Mouse (Mus musculus): ENCODE results near the gene Clcn2. TPM values are rescaled to one million over a fixed set of nuclear protein-coding genes. Genes with fewer than 3 reads are reported as not detected.

The Clcn2 gene
- polyA plus RNA-seq, 1 experiment from 2014 or later = 3.8 TPM

GRCm38 (mm10) chr16:20700036-20700435, 17.5 kb downstream of the Clcn2 start:
- Histone ChIP-seq H3K27me3 (ENCODE audit: control insufficient read depth, insufficient read depth, low read length) (no peaks in the 10 kb centered on the region), H3K4me1 (ENCODE audit: control insufficient read depth, insufficient read depth, low read length) (peaks cover 16% of the 10 kb centered on the region), H3K4me3 (ENCODE audit: low read length) (no peak overlapping the region), H3K9me3 (replicated peaks; ENCODE audit: control insufficient read depth, low read length) (no peaks in the 10 kb centered on the region), H3K9ac (ENCODE audit: low read length) (no peak overlapping the region), H3K4me2 (ENCODE audit: low read depth, low read length) (no peak overlapping the region), H3K36me3 (ENCODE audit: control insufficient read depth, insufficient read depth) (no peaks in the 10 kb centered on the region; the same call in 1 of the 2 replicates), H3K27ac (ENCODE audit: low read length) (no peak overlapping the region)
- ATAC-seq (replicated peaks; ENCODE audit: extremely low read depth, insufficient read depth, low FRiP score) = no peak
- WGBS = 60% methylated on average over 5 of the region's 5 CpGs

GRCm38 (mm10) chr16:20699266-20699665, 18.3 kb downstream of the Clcn2 start:
- 70% methylated on average over 5 of the region's 5 CpGs for WGBS
- ATAC-seq (replicated peaks; ENCODE audit: extremely low read depth, insufficient read depth, low FRiP score) = no peak
- Histone ChIP-seq H3K9me3 (replicated peaks; ENCODE audit: control insufficient read depth, low read length) (no peaks in the 10 kb centered on the region), H3K27ac (ENCODE audit: low read length) (no peak overlapping the region), H3K27me3 (ENCODE audit: control insufficient read depth, insufficient read depth, low read length) (no peaks in the 10 kb centered on the region), H3K9ac (ENCODE audit: low read length) (no peak overlapping the region), H3K36me3 (ENCODE audit: control insufficient read depth, insufficient read depth) (no peaks in the 10 kb centered on the region), H3K4me2 (ENCODE audit: low read depth, low read length) (no peak overlapping the region), H3K4me3 (ENCODE audit: low read length) (no peak overlapping the region), H3K4me1 (ENCODE audit: control insufficient read depth, insufficient read depth, low read length) (peaks cover 22% of the 10 kb centered on the region)

- peak; percentile 43 for ATAC-seq (replicated peaks; ENCODE audit: extremely low read depth, insufficient read depth, low FRiP score)
- Histone ChIP-seq H3K9ac (ENCODE audit: low read length) (peak overlapping the region; percentile 59), H3K9me3 (replicated peaks; ENCODE audit: control insufficient read depth, low read length) (no peaks in the 10 kb centered on the region), H3K27me3 (ENCODE audit: control insufficient read depth, insufficient read depth, low read length) (no peaks in the 10 kb centered on the region), H3K4me3 (ENCODE audit: low read length) (peak overlapping the region; percentile 49), H3K36me3 (ENCODE audit: control insufficient read depth, insufficient read depth) (peaks cover 5% of the 10 kb centered on the region; the same call in 1 of the 2 replicates), H3K4me1 (ENCODE audit: control insufficient read depth, insufficient read depth, low read length) (peaks cover 22% of the 10 kb centered on the region), H3K4me2 (ENCODE audit: low read depth, low read length) (peak overlapping the region; percentile 67), H3K27ac (ENCODE audit: low read length) (peak overlapping the region; percentile 56)
- WGBS = 3% methylated on average over 46 of the region's 46 CpGs
Measured at GRCm38 (mm10) chr16:20695622-20696323, 21.8 kb downstream of the Clcn2 start.

- Histone ChIP-seq H3K4me2 (ENCODE audit: low read depth, low read length) (peak overlapping the region; percentile 67), H3K27ac (ENCODE audit: low read length) (peak overlapping the region; percentile 56), H3K4me1 (ENCODE audit: control insufficient read depth, insufficient read depth, low read length) (peaks cover 22% of the 10 kb centered on the region), H3K27me3 (ENCODE audit: control insufficient read depth, insufficient read depth, low read length) (no peaks in the 10 kb centered on the region), H3K9ac (ENCODE audit: low read length) (no peak overlapping the region), H3K36me3 (ENCODE audit: control insufficient read depth, insufficient read depth) (peaks cover 15% of the 10 kb centered on the region; the same call in 1 of the 2 replicates), H3K4me3 (ENCODE audit: low read length) (peak overlapping the region; percentile 49), H3K9me3 (replicated peaks; ENCODE audit: control insufficient read depth, low read length) (no peaks in the 10 kb centered on the region)
- no peak for ATAC-seq (replicated peaks; ENCODE audit: extremely low read depth, insufficient read depth, low FRiP score)
- 59% methylated on average over 8 of the region's 8 CpGs for WGBS
Measured at GRCm38 (mm10) chr16:20694781-20695180, 22.8 kb downstream of the Clcn2 start.

- 1% methylated on average over 37 of the region's 37 CpGs for WGBS
- Histone ChIP-seq H3K36me3 (ENCODE audit: control insufficient read depth, insufficient read depth) (peaks cover 31% of the 10 kb centered on the region), H3K27me3 (ENCODE audit: control insufficient read depth, insufficient read depth, low read length) (no peaks in the 10 kb centered on the region), H3K9me3 (replicated peaks; ENCODE audit: control insufficient read depth, low read length) (no peaks in the 10 kb centered on the region), H3K27ac (ENCODE audit: low read length) (peak within 1 kb of the TSS; percentile 81), H3K4me2 (ENCODE audit: low read depth, low read length) (peak within 1 kb of the TSS; percentile 99), H3K9ac (ENCODE audit: low read length) (peak within 1 kb of the TSS; percentile 83), H3K4me3 (ENCODE audit: low read length) (peak within 1 kb of the TSS; percentile 71), H3K4me1 (ENCODE audit: control insufficient read depth, insufficient read depth, low read length) (peaks cover 22% of the 10 kb centered on the region)
- ATAC-seq (replicated peaks; ENCODE audit: extremely low read depth, insufficient read depth, low FRiP score) = peak; percentile 96
Measured at GRCm38 (mm10) chr16:20693111-20693701, 24.3 kb downstream of the Clcn2 start, which contains the start of gene Fam131a. Gene Fam131a (plus strand): TSS chr16:20693241.

- no peak for ATAC-seq (replicated peaks; ENCODE audit: extremely low read depth, insufficient read depth, low FRiP score)
- Histone ChIP-seq H3K4me1 (ENCODE audit: control insufficient read depth, insufficient read depth, low read length) (peaks cover 22% of the 10 kb centered on the region), H3K9ac (ENCODE audit: low read length) (no peak overlapping the region), H3K4me3 (ENCODE audit: low read length) (no peak overlapping the region), H3K27ac (ENCODE audit: low read length) (no peak overlapping the region), H3K9me3 (replicated peaks; ENCODE audit: control insufficient read depth, low read length) (no peaks in the 10 kb centered on the region), H3K36me3 (ENCODE audit: control insufficient read depth, insufficient read depth) (peaks cover 37% of the 10 kb centered on the region), H3K4me2 (ENCODE audit: low read depth, low read length) (peak overlapping the region; percentile 99; the same call in 1 of the 2 replicates), H3K27me3 (ENCODE audit: control insufficient read depth, insufficient read depth, low read length) (no peaks in the 10 kb centered on the region)
- 49% methylated on average over 16 of the region's 16 CpGs for WGBS
Measured at GRCm38 (mm10) chr16:20692241-20692965, 25.1 kb downstream of the Clcn2 start.

- 76% methylated on average over 1 of the region's 1 CpGs for WGBS
- Histone ChIP-seq H3K4me3 (ENCODE audit: low read length) (no peak overlapping the region), H3K27me3 (ENCODE audit: control insufficient read depth, insufficient read depth, low read length) (no peaks in the 10 kb centered on the region), H3K4me1 (ENCODE audit: control insufficient read depth, insufficient read depth, low read length) (peaks cover 22% of the 10 kb centered on the region), H3K4me2 (ENCODE audit: low read depth, low read length) (no peak overlapping the region), H3K27ac (ENCODE audit: low read length) (no peak overlapping the region), H3K36me3 (ENCODE audit: control insufficient read depth, insufficient read depth) (peaks cover 45% of the 10 kb centered on the region), H3K9me3 (replicated peaks; ENCODE audit: control insufficient read depth, low read length) (no peaks in the 10 kb centered on the region), H3K9ac (ENCODE audit: low read length) (no peak overlapping the region)
- no peak for ATAC-seq (replicated peaks; ENCODE audit: extremely low read depth, insufficient read depth, low FRiP score)
Measured at GRCm38 (mm10) chr16:20691617-20692016, 25.9 kb downstream of the Clcn2 start.

GRCm38 (mm10) chr16:20690774-20691173, 26.8 kb downstream of the Clcn2 start:
- Histone ChIP-seq H3K27ac (ENCODE audit: low read length) (no peak overlapping the region), H3K4me3 (ENCODE audit: low read length) (no peak overlapping the region), H3K27me3 (ENCODE audit: control insufficient read depth, insufficient read depth, low read length) (no peaks in the 10 kb centered on the region), H3K4me2 (ENCODE audit: low read depth, low read length) (no peak overlapping the region), H3K4me1 (ENCODE audit: control insufficient read depth, insufficient read depth, low read length) (peaks cover 19% of the 10 kb centered on the region), H3K36me3 (ENCODE audit: control insufficient read depth, insufficient read depth) (peaks cover 54% of the 10 kb centered on the region), H3K9me3 (replicated peaks; ENCODE audit: control insufficient read depth, low read length) (no peaks in the 10 kb centered on the region), H3K9ac (ENCODE audit: low read length) (no peak overlapping the region)
- ATAC-seq (replicated peaks; ENCODE audit: extremely low read depth, insufficient read depth, low FRiP score) = no peak
- WGBS = 85% methylated on average over 3 of the region's 3 CpGs
